Mouse (Mus musculus): ENCODE measurements around the gene Chd3.

The Chd3 gene

DNA sequence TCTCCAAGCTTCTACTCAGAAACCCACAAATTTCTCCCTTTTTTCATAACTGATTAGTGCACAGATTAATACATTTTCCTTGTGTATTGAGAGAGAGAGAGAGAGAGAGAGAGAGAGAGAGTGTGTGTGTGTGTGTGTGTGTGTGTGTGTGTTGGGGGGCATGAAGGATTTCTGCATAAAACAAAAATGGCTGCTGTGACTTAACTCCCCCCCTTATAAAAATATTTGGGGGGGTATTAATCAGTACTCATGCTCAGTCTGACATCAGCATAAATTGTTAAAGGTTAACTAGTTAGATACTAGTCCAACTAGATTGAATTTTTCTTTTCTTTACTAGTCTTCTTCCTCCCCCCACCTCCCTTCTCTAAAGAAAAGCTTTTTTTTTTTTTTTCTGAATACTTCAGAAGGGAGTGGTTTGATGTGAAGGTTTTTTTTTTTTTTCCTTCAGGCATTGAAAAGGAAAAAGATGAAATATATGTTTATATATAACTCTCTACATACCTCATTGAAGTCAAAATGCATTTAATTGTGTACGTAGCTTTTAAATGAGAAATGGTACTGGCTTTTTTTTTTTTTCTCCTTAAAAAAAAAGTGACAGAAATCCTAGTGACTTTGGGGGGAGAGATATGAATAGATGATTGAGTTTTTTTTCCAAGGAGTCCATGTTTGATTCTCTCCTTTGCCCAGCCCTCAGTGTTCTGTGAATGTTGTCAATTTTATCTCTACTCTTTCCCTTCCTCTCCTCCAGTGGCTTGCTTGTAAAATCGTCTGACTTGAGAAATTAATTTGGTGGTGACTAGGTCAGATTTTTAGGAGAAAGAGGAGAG lies 997 bp upstream of the Chd3 start:
- in situ Hi-C loops (cut with MboI, MseI), result no loop called here

GRCm38 (mm10) chr11:69368356-69369214 lies 621 bp downstream of the Chd3 start:
- in situ Hi-C loops (cut with MboI, MseI), result no loop called here

DNA sequence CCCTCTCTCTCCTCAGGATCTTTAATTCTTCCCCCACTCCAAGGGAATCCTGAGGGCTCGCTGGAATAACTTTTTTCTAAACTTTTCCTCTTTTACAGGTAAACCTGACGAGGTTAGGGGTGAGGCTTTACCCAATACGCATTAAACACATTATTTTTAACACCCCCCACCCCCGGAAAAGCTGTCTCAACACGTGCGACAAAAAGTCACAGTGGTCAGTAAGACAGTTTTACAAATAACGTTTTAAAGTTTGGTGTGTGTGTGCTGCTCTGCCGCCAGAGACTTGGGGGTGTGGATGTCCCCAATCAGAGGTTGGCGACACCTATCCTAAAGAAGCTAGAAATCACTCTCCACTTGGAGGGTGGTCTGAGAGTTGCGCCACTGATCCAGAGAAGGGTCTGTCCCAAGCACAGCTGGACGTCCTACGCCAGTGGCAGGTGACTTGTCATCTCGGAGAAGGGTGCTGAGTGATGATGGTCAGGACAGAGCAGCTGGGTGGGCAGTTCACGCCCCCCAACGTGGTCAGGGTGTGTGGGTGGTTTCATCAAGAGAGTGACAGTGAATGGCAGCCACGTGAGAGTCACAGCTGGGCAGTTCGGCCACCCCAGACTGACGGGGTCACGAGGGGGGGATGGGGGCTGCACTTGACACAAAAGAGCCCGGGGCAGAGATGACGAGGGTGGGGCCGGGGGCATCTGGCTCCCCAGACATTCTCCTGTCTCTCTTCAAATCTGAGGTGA lies 1.4 kb downstream of the Chd3 start:
- in situ Hi-C loops (cut with MboI, MseI), result no loop called here

- in situ Hi-C loops (cut with MboI, MseI), result no loop called here
These were observed 2.2 kb downstream of the Chd3 start for GRCm38 (mm10) chr11:69366855-69367615.

- in situ Hi-C loops (cut with MboI, MseI), result no loop called here
These were observed 2.9 kb downstream of the Chd3 start for GRCm38 (mm10) chr11:69366157-69366854.

GRCm38 (mm10) chr11:69365722-69366121 lies 3.5 kb downstream of the Chd3 start:
- in situ Hi-C loops (cut with MboI, MseI), result no loop called here

DNA sequence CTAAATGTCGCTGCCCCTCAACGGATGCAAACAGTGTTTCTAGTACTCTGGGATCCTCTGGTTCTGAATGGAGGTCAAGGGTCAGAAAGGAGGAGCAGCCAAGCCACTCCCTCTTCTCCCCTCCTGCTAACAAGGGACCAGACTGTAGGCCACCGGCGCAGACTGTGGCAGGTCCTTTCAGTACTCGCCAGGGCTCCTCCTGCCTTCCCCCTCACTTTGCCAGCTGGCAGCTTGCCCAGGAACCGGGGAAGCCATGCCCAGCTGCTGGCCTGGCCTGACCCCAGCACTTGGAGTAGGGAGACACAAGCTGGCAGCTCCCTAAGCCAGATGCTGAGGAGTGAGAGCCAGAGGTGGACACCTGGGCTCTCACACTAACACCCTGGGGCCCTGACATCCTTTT lies 4.3 kb downstream of the Chd3 start:
- in situ Hi-C loops (cut with MboI, MseI), result no loop called here

GRCm38 (mm10) chr11:69364376-69364775 lies 4.8 kb downstream of the Chd3 start:
- in situ Hi-C loops (cut with MboI, MseI), result no loop called here

- in situ Hi-C loops (cut with MboI, MseI), result no loop called here
These were observed 6.7 kb downstream of the Chd3 start for GRCm38 (mm10) chr11:69362479-69362878.

- in situ Hi-C loops (cut with MboI, MseI), result no loop called here
These were observed 7.2 kb downstream of the Chd3 start for GRCm38 (mm10) chr11:69362021-69362420.

DNA sequence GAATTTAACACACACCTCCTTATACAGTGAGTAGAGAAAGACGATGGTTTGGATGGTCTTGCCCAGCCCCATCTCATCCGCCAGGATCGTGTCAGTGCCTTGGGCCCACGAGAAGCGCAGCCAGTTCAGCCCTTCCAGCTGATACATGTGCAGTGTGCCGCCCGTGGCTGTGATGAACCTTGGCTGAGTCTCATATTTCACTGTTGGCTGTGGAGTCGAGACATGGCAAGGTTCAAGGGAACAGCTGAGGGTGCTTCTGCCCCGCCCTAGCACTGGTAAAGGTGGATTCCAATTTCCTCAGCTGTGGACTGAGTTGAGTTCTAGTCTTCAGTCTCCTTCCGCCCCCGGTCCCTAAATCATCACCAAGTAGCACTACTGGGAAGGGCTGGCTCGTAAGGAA lies 11.5 kb downstream of the Chd3 start:
- in situ Hi-C loops (cut with MboI, MseI), result no loop called here

- in situ Hi-C loops (cut with MboI, MseI), result no loop called here
These were observed 12.7 kb downstream of the Chd3 start for GRCm38 (mm10) chr11:69356544-69356943.

DNA sequence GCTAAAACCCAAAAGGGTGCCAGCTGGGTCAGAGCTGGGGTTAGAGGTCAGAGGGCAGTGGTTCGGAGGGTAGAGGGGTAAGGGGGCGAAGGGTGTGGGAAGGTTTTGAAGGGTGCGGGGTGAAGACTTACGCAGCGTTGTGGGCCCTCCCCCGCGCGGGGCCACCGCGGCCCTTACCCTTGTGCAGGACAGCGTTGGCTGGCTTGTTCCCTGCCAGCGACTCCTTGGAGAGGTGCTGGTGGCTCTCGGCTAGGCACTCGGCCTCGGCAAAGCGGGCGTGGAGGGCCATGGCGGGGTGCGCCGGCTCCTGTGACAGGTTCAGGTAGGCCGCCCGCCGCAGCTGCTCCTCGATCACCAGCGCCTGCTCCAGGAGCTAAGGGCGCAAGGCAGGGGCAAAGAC lies 22.8 kb downstream of the Chd3 start:
- in situ Hi-C loops (cut with MboI, MseI), result no loop called here

DNA sequence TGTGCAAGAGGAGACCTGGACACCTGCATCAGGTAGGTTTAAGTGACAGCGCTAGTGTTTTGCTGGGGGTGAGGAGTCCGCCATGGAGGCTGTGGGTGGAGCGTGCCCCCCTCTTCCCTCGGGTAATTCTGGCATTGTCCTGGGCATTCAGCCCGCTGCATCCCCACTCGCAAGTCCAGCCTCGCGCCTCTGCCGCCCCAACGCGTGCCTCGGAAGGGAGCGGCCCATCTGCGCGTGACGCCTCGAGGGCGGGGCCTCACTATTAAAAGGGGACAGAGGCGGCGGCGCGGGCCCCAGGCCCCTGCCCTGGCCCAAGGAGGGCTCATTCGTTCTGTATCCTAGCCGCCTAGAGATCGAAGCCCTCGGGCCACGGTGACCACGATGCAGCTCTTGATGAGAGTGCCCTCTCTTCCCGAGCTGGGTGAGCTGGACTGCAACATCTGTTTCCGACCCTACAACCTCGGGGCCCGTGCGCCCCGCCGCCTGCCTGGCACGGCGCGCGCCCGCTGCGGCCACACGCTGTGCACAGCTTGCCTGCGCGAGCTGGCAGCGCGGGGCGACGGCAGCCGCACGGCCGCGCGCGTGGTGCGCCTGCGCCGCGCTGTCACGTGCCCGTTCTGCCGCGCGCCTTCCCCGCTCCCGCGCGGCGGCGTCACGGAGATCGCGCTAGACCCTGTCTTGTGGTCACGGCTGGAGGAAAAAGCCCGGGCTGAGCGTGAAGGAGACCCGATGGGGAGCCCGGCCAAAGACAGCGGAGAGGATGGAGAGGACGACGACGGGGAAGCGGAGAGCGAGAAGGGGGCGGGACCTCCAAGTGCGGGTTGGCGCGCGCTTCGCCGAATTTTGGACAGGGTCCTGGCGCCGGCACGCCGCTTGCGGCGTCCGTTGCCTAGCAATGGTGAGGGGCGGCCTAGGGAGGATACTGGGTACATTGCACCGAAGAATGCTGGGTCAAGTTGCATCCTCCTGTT lies 28.8 kb downstream of the Chd3 start, which contains the start of gene Rnf227:
Rnf227 (plus strand) TSS at position 301 of the 971 bp plus-strand sequence.
- in situ Hi-C loops (cut with MboI, MseI), result no loop called here

GRCm38 (mm10) chr11:69334796-69335195 lies 34.4 kb downstream of the Chd3 start:
- in situ Hi-C loops (cut with MboI, MseI), result no loop called here

DNA sequence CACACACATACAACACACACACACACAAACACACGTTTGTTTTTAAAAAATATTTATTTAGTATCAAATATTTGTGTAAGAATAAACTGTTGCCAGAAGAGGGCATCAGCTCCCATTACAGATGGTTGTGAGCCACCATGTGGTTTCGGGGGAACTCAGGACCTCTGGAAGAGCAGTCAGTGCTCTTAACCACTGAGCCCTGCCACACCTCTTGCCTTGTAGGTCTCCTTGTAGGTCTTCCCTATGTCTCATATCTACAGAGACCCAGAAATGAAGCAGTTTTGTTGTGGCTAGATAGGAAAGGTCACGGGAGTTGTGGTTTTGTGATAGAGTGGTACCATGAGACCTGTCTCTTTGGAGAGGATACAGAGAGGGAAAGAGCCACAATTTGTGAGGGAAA lies 35.3 kb downstream of the Chd3 start:
- in situ Hi-C loops (cut with MboI, MseI), result no loop called here

DNA sequence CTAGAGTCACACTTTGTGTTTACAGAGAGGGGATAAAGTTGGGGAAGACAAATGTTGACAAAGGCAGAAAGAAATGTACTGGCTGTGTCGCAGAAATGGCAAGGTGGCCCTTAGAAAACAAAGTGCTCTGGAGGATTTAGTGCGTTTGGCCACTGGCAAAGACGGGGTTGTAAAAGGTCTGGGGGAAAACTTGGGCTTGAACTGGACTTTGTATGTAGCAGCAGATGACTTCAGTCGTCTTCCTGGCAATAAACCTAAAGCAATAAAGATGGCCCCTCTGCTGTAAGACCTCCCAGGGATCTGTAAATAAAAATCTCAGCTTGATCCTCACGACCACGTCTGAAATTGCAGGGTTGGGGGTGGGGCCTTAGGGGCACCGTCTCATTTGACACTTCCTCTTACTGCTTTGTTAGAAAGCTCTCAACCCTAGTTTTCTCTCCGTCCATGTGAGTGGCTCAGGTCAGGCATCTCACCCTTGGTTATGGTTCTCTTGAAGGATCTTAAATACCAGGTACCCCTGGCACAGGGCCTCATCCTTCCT lies 36.4 kb downstream of the Chd3 start:
- in situ Hi-C loops (cut with MboI, MseI), result no loop called here

- in situ Hi-C loops (cut with MboI, MseI), result no loop called here
These were observed 37.2 kb downstream of the Chd3 start for GRCm38 (mm10) chr11:69331929-69332405.

DNA sequence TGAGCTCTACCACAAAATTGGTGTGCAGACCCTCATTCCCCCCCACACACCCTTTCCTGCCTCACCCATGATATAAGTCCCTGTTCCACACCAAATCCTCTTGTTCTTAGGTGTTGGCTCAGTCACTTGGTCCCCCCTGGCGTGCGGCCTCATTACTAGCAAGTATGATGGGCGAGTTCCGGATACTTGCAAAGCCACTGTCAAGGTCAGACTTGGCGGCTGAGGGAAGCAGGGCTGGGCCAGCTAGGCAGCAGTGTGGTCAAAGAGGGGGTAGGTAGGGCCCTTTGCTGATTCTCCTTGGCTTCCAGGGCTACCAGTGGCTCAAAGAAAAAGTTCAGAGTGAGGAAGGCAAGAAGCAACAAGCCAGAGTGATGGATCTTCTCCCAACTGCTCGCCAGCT lies 38.1 kb downstream of the Chd3 start:
- in situ Hi-C loops (cut with MboI, MseI), result no loop called here

All from T-helper 17 cell (primary cell).